Mouse (Mus musculus) regulatory T cell (primary cell): Measurements from ENCODE around the gene Art4.

Experiments
- in situ Hi-C: fragments of 300-600 bp; cut with MboI, MseI; formaldehyde crosslinking; loops from one replicate; pipeline ENCODE4 v1.15.1; 2025; ENCODE audit warnings: high pct_unique_total_duplicates

Gene Art4

GRCm38 (mm10) chr6:136857186-136857872 lies at the start of gene Art4:
Gene Art4, minus strand, starts transcription at chr6:136857733.
- in situ Hi-C loops, result loop anchor here (5.0 kb wide), 2 partner anchors 65 to 120 kb away; partner anchors contain the start of genes Erp27 and Pde6h

GRCm38 (mm10) chr6:136906937-136907293 lies 49.4 kb upstream of the Art4 start:
- in situ Hi-C loops, result loop anchor here (10.0 kb wide), 1 partner anchor 1412 kb away; no protein-coding TSS in a partner anchor

- in situ Hi-C loops, result loop anchor here (10.0 kb wide), 1 partner anchor 1412 kb away; no protein-coding TSS in a partner anchor
Observed at GRCm38 (mm10) chr6:136906283-136906936, 48.9 kb upstream of the Art4 start.

- in situ Hi-C loops, result loop anchor here (10.0 kb wide), 1 partner anchor 1409 kb away; no protein-coding TSS in a partner anchor
Observed at GRCm38 (mm10) chr6:136903885-136904470, 46.4 kb upstream of the Art4 start.

GRCm38 (mm10) chr6:136902527-136902926 lies 45.0 kb upstream of the Art4 start:
- in situ Hi-C loops, result loop anchor here (10.0 kb wide), 1 partner anchor 1408 kb away; no protein-coding TSS in a partner anchor

- in situ Hi-C loops, result loop anchor here (10.0 kb wide), 1 partner anchor 1406 kb away; no protein-coding TSS in a partner anchor
Observed at GRCm38 (mm10) chr6:136901010-136901409, 43.5 kb upstream of the Art4 start.

GRCm38 (mm10) chr6:136900369-136901009 lies 43.0 kb upstream of the Art4 start:
- in situ Hi-C loops, result loop anchor here (10.0 kb wide), 1 partner anchor 1406 kb away; no protein-coding TSS in a partner anchor

- in situ Hi-C loops, result no loop called here
Observed at GRCm38 (mm10) chr6:136898954-136899353, 41.4 kb upstream of the Art4 start.

- in situ Hi-C loops, result no loop called here
Observed at GRCm38 (mm10) chr6:136898222-136898621, 40.7 kb upstream of the Art4 start.

- in situ Hi-C loops, result no loop called here
Observed at GRCm38 (mm10) chr6:136897789-136898188, 40.3 kb upstream of the Art4 start.

GRCm38 (mm10) chr6:136894532-136895339 lies 37.2 kb upstream of the Art4 start:
- in situ Hi-C loops, result no loop called here

GRCm38 (mm10) chr6:136892002-136892401 lies 34.5 kb upstream of the Art4 start:
- in situ Hi-C loops, result no loop called here

- in situ Hi-C loops, result loop anchor here (10.0 kb wide), 1 partner anchor 695 kb away; no protein-coding TSS in a partner anchor
Observed at GRCm38 (mm10) chr6:136889554-136889953, 32.0 kb upstream of the Art4 start.

- in situ Hi-C loops, result loop anchor here (10.0 kb wide), 1 partner anchor 694 kb away; no protein-coding TSS in a partner anchor
Observed at GRCm38 (mm10) chr6:136889067-136889466, 31.5 kb upstream of the Art4 start.

GRCm38 (mm10) chr6:136887854-136888253 lies 30.3 kb upstream of the Art4 start:
- in situ Hi-C loops, result loop anchor here (10.0 kb wide), 1 partner anchor 693 kb away; no protein-coding TSS in a partner anchor

- in situ Hi-C loops, result loop anchor here (10.0 kb wide), 1 partner anchor 690 kb away; no protein-coding TSS in a partner anchor
Observed at GRCm38 (mm10) chr6:136884766-136885165, 27.2 kb upstream of the Art4 start.

GRCm38 (mm10) chr6:136883961-136884360 lies 26.4 kb upstream of the Art4 start:
- in situ Hi-C loops, result loop anchor here (10.0 kb wide), 1 partner anchor 689 kb away; no protein-coding TSS in a partner anchor

GRCm38 (mm10) chr6:136883431-136883915 lies 25.9 kb upstream of the Art4 start:
- in situ Hi-C loops, result loop anchor here (10.0 kb wide), 1 partner anchor 689 kb away; no protein-coding TSS in a partner anchor

- in situ Hi-C loops, result loop anchor here (10.0 kb wide), 1 partner anchor 687 kb away; no protein-coding TSS in a partner anchor
Observed at GRCm38 (mm10) chr6:136881678-136882077, 24.1 kb upstream of the Art4 start.

- in situ Hi-C loops, result no loop called here
Observed at GRCm38 (mm10) chr6:136875670-136876069, 18.1 kb upstream of the Art4 start, which contains the start of gene Mgp. Gene Mgp, minus strand, starts transcription at chr6:136875823.
